Mouse (Mus musculus) cerebellum, postnatal 4 days (tissue): Measurements from ENCODE around the gene Kl.
A peak's percentile ranks its signal among the peaks of the same experiment; 100 is the strongest.

Source experiments
- DNase-seq, 2 experiments: peaks; one replicate each; pipeline ENCODE4 v3.0.0; 2022; ENCODE audit warnings: low spot score in 2 of 2, mixed read lengths in 1 of 2

The Kl gene

GRCm38 (mm10) chr5:151028906-151029305, 76.5 kb downstream of the Kl start:
- DNase-seq: peak in 1 of 2 experiments; percentile 30

GRCm38 (mm10) chr5:151034715-151035512, 82.5 kb downstream of the Kl start:
- no peak for DNase-seq

GRCm38 (mm10) chr5:151037871-151038270, 85.5 kb downstream of the Kl start:
- DNase-seq: peak in 1 of 2 experiments; percentile 33

GRCm38 (mm10) chr5:151042911-151043310, 90.5 kb downstream of the Kl start:
- no peak for DNase-seq
